Mouse (Mus musculus) forebrain, embryonic 13.5 days (tissue): ENCODE data around the gene Ppp1r9a. TPM values are rescaled to one million over a fixed set of nuclear protein-coding genes. Genes with fewer than 3 reads are reported as not detected.

Experiments used
- ATAC-seq: fragments of 200-750 bp; cut with Nextera tagmentation; 2 replicates; pipeline ENCODE4 v1.8.0; 2017
- H3K27ac ChIP-seq: fragments of 300-500 bp; sonication (generic); 2 replicates; pipeline ENCODE4 v1.5.1; 2015; ENCODE audit warnings: inconsistent platforms, mild to moderate bottlenecking, moderate library complexity
- H3K27me3 ChIP-seq: fragments of 300-500 bp; sonication (generic); 2 replicates; pipeline ENCODE4 v1.6.1; 2015; ENCODE audit warnings: mild to moderate bottlenecking, inconsistent platforms
- H3K36me3 ChIP-seq: fragments of 300-500 bp; sonication (generic); 2 replicates; pipeline ENCODE4 v1.6.1; 2015; ENCODE audit warnings: mild to moderate bottlenecking, inconsistent platforms; ENCODE audit not compliant: poor library complexity, severe bottlenecking
- H3K4me1 ChIP-seq: fragments of 300-500 bp; sonication (generic); 2 replicates; pipeline ENCODE4 v1.6.1; 2015; ENCODE audit warnings: inconsistent platforms
- H3K4me2 ChIP-seq: fragments of 300-500 bp; sonication (generic); 2 replicates; pipeline ENCODE4 v1.6.1; 2015; ENCODE audit warnings: inconsistent platforms, mild to moderate bottlenecking, moderate library complexity
- H3K4me3 ChIP-seq: fragments of 300-500 bp; sonication (generic); 2 replicates; pipeline ENCODE4 v1.5.1; 2015; ENCODE audit warnings: mild to moderate bottlenecking, inconsistent platforms
- H3K9ac ChIP-seq: fragments of 300-500 bp; sonication (generic); 2 replicates; pipeline ENCODE4 v1.6.1; 2015; ENCODE audit warnings: mild to moderate bottlenecking, inconsistent platforms
- H3K9me3 ChIP-seq: fragments of 300-500 bp; sonication (generic); replicated peaks from 2 replicates; pipeline ENCODE4 v1.6.1; 2016; ENCODE audit warnings: inconsistent platforms
- WGBS: fragments of 180-500 bp; shearing (Covaris S2); methylation state at CpG from one replicate; pipeline ENCODE4 v1.1.7; 2015; 5-methylcytosine and 5-hydroxymethylcytosine counted together
- polyA plus RNA-seq: library from polyadenylated mRNA; unstranded; fragments of >200 nt; fragmentation: Nextera tagmentation; extraction: Ambion mirVana; gene quantifications from 2 replicates; pipeline ENCODE4 v1.2.1, GENCODE M21; 2015

Ppp1r9a gene
- polyA plus RNA-seq, 1 experiment from 2014 or later, result 32.2 TPM

DNA sequence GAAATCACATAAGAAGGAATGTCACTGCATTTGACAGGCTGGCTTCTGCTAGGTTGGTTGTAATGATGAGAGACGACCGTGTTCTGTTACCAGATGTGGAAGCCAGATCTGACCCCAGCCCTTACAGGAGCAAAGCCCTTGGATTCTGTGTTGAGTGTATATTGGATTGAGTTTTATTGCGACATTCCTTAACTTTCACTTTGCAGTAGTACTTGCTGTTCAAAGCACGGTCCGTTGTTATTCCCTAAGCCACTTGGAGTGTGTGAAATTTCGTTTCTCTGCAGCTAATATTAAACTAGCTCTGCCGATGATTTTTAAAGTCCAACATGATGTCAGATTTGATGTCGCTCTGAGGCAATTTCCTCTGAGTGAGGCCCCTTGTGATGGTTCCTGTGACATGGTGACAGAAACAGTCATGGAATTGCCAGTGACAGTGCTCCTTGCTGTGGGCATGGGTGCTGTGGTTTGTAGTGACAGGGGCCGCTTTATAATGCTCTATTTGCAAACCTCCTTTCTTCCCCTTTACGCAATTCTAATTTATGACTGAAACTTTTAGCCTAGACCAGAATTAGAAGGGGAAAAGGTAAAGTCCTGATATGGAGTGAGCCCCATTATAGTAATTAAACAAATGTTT lies 271.6 kb downstream of the Ppp1r9a start:
- no peak overlapping the region for H3K4me3 ChIP-seq
- WGBS, result 89% methylated on average over 10 of the region's 10 CpGs
- H3K4me1 ChIP-seq, result peaks cover 9% of the 10 kb centered on the region
- no peaks in the 10 kb centered on the region for H3K27me3 ChIP-seq
- no peak overlapping the region for H3K4me2 ChIP-seq
- H3K36me3 ChIP-seq, result no peaks in the 10 kb centered on the region
- H3K27ac ChIP-seq, result no peak overlapping the region
- H3K9ac ChIP-seq, result no peak overlapping the region
- no peaks in the 10 kb centered on the region for H3K9me3 ChIP-seq
- no peak for ATAC-seq

DNA sequence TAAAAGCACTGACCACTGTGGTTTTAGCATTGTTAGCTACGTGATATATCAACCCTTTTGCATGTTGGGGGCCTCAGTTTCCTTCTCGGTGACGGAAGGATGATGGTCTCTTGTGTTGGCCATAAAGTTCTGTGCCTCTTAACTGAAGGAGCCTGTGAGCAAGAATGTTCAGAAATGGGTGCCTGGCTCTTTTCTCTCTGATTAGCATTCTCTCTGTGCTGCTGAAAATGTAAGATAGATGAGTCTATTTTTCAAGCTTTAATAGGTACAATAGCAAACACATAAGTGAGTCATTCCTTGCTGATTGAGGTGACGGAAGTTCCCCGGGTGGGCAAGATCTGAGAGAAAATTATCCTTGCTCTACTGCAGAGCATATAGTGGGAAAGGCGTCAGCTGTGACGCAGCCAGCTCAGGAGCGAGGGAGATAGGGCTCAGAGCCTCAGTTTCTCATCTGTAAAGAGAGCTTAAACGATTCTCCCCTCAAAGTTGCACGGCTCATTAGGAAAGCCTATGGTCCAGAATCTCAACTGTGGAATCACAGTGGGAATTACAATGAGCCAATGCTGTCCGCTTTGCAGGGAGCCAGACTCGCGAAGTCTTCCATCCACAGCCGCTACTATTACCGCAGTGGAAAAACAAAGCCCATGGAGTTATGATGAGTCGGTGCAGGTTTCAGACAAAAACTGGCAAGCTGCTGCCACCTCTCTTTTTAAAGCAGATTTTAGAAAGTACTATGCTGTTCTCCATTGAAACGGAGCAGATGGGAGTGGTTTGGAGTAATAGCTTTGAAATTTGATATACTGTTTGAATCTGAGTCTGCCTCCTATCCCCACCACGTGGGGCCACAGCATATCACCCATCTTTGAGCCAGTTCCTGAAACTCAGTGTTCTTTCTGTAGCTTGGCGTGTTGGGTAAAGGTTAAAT lies 275.5 kb downstream of the Ppp1r9a start:
- H3K4me3 ChIP-seq, result peak overlapping the region; percentile 19
- H3K4me1 ChIP-seq, result peaks cover 9% of the 10 kb centered on the region
- 34% methylated on average over 19 of the region's 19 CpGs for WGBS
- no peaks in the 10 kb centered on the region for H3K9me3 ChIP-seq
- H3K27me3 ChIP-seq, result no peaks in the 10 kb centered on the region
- no peak overlapping the region for H3K27ac ChIP-seq
- H3K36me3 ChIP-seq, result no peaks in the 10 kb centered on the region
- H3K4me2 ChIP-seq, result peak overlapping the region; percentile 51
- peak overlapping the region; percentile 43; the same call in 1 of the 2 replicates for H3K9ac ChIP-seq
- ATAC-seq, result peak; percentile 67

DNA sequence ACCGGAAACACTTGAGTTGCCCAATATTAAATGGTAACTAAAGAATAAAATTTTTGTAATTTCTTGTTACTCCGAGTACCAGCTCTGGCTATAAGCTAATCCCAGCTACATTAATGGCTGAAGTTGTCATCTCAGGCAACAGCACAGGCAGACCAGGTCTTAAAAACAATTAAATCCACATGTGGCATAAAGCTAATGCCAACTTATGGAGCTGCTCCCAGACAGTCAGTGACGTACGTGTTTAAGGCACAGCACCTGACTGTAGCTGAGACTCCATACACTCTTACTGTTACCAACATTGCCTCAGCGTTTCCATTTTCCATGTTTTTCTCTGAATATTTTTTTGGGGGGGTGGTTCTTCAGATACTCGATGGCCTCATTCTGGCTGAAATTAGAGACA lies 276.5 kb downstream of the Ppp1r9a start:
- Histone ChIP-seq H3K27ac (no peak overlapping the region), H3K4me1 (peaks cover 9% of the 10 kb centered on the region), H3K4me3 (no peak overlapping the region), H3K27me3 (no peaks in the 10 kb centered on the region), H3K4me2 (no peak overlapping the region), H3K9ac (no peak overlapping the region), H3K9me3 (no peaks in the 10 kb centered on the region), H3K36me3 (no peaks in the 10 kb centered on the region)
- ATAC-seq, result no peak
- WGBS, result 89% methylated on average over 6 of the region's 6 CpGs

DNA sequence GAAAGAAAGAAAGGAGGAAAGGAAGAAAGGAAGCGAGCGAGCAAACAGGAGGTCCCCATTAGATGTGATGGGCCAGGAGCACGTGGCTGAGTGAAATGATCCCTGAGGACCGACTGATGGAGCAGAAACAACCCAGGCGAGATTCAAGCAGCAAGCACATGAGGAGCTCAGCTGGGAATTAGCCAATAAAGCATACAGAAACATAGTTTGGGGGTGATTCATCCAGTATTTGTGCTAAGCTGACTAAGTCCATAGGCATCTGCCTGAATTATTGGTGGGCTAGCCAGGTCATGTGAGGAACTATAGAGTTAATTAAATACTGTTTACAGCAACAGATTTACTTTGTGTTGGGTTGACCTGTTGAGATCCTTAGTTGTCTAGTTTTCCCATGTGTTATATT lies 277.9 kb downstream of the Ppp1r9a start:
- Histone ChIP-seq H3K4me2 (no peak overlapping the region), H3K27me3 (no peaks in the 10 kb centered on the region), H3K9ac (no peak overlapping the region), H3K27ac (no peak overlapping the region), H3K9me3 (no peaks in the 10 kb centered on the region), H3K4me3 (no peak overlapping the region), H3K36me3 (no peaks in the 10 kb centered on the region), H3K4me1 (peaks cover 9% of the 10 kb centered on the region)
- no peak for ATAC-seq
- WGBS, result 87% methylated on average over 5 of the region's 5 CpGs

DNA sequence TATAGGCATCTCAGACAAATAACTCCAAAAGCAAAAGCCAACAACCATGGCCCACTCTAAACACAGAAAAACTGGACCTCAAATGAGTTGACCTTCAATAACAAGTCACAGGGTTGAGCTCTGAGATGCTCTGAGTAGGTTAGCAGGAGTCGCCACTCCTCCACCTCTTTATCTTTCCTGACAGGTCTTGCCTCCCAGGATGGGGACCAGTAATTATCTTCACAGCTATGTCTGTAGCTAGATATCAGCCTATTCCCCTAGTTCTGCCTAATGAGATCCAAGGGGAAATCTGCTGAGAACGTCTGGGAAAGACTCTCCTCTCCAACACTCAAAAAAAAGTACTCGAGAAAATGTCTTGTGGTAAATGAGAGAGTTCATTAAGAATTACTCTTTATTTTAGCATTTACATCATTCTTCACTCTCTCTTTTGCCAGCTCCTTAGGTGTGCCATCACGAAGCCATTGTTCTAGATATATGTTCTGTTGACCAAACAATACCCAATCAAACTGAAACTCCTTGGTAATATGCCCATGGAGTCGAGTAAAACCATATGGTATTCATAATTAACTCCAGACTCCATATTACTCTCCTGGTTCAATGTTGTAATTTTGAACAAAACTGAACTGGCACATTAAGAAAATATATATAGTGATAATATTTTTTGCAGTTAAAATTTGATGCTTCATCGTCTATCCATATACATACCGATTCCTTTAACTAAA lies 283.7 kb downstream of the Ppp1r9a start:
- ATAC-seq, result no peak
- Histone ChIP-seq H3K36me3 (no peaks in the 10 kb centered on the region), H3K4me3 (no peak overlapping the region), H3K4me2 (no peak overlapping the region), H3K27ac (no peak overlapping the region), H3K4me1 (no peaks in the 10 kb centered on the region), H3K27me3 (no peaks in the 10 kb centered on the region), H3K9ac (no peak overlapping the region), H3K9me3 (no peaks in the 10 kb centered on the region)
- WGBS, result 87% methylated on average over 7 of the region's 7 CpGs

DNA sequence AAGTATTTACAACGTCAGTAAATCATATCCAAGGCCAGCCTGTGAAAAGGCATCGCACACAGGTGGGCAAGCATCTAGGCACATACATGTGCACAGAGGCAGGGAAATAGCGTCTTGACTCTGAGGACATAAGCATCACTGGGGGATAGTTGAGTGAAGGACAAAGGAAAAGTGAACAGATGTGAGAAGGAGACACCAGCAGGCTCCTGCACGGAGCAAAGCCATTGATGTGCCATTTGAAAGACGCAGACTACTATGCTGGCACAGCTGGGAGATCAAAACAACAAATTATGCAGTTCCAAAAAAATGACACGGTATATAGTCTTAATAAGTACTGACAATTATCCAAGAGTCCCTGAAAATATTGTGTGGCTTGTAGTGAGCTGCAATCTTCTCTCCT lies 284.9 kb downstream of the Ppp1r9a start:
- 81% methylated on average over 6 of the region's 6 CpGs for WGBS
- Histone ChIP-seq H3K36me3 (no peaks in the 10 kb centered on the region), H3K4me1 (no peaks in the 10 kb centered on the region), H3K27ac (no peak overlapping the region), H3K4me2 (no peak overlapping the region), H3K27me3 (no peaks in the 10 kb centered on the region), H3K9me3 (no peaks in the 10 kb centered on the region), H3K4me3 (no peak overlapping the region), H3K9ac (no peak overlapping the region)
- ATAC-seq, result no peak

DNA sequence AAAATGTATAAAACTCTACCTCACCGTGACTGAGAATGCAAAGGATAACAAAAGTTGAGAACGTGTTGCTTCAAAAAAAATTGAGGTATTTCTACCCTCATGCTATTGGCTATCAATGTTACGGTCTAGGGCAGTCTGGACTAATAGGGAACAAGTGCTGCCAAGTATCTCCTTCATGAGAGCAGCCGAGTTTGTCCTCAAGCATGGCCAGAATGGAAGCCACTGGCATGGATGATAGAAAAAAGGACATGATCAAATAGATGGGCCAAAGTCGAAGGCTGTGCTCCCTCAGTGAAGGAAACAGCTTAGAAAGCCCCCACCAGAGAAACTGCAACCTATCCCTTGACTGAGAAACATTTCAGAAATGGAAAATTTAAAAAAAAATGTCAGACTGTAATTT lies 285.3 kb downstream of the Ppp1r9a start:
- no peak overlapping the region for H3K9ac ChIP-seq
- 87% methylated on average over 5 of the region's 5 CpGs for WGBS

DNA sequence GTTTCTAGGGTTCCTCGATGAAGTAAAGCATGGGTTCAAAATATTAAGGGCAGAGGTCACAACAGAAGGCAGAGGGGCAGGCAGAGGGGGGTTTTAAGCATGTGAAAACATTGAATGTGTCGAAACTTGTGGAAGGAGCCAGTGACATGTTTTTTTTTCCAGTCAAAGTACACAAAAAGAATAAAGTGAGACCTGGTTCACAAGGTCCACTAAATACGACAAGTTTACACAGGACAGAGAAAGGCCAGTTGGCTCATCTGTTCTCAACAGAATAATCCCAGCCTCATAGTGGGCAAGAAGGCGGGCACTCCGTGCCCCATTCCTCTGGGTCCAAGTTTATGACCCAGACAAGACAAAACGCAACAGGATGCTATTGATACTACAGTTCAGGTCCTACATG lies 286.2 kb downstream of the Ppp1r9a start:
- Histone ChIP-seq H3K9me3 (no peaks in the 10 kb centered on the region), H3K4me3 (no peak overlapping the region), H3K4me2 (no peak overlapping the region), H3K27me3 (no peaks in the 10 kb centered on the region), H3K36me3 (no peaks in the 10 kb centered on the region), H3K27ac (no peak overlapping the region), H3K4me1 (no peaks in the 10 kb centered on the region), H3K9ac (no peak overlapping the region)
- WGBS, result 81% methylated on average over 6 of the region's 6 CpGs
- no peak for ATAC-seq

More for the DNA sequence above, 285.3 kb downstream of the Ppp1r9a start:
- no peak for ATAC-seq
- Histone ChIP-seq H3K27me3 (no peaks in the 10 kb centered on the region), H3K4me3 (no peak overlapping the region), H3K9me3 (no peaks in the 10 kb centered on the region), H3K4me1 (no peaks in the 10 kb centered on the region), H3K27ac (no peak overlapping the region), H3K36me3 (no peaks in the 10 kb centered on the region), H3K4me2 (no peak overlapping the region)

DNA sequence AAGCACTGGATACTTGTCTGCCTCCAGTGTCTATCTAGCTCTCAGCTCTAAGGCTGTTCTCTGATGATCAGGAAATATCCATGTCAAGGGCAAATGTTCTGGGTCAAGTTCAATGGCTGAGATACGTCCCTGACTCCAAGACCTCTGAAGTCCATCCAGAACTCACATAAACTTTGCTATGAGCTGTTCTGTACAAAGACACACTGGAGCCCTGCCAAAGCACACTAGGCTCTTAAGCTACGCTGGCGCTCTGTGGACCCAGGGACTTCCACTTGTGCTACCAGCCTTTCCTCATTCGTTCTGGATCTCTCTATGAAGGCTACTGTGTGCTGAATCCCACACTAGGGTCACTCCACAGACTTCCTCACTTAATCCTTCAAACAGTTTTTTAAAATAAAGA lies 286.8 kb downstream of the Ppp1r9a start:
- no peak for ATAC-seq
- WGBS, result 86% methylated on average over 4 of the region's 4 CpGs
- no peaks in the 10 kb centered on the region for H3K9me3 ChIP-seq

DNA sequence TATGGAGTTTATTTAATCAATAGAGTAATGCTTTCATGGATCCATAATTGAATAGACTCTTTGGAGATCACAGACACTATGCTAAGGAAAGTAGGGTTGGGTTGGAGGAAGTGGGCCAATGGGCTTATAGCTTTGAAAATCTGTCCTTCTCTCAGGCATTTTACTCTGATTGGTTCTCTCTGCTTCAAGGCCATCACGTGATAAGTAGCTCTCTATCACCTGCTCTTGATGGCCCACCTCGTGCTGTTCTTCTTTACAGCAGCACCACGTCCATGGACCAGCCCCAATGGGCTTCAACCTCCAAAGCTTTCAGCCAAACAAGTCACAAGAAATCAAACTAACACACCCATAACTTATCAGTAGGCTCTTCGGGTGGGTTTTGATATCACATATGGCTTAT lies 288.0 kb downstream of the Ppp1r9a start:
- WGBS, result 88% methylated on average over 4 of the region's 4 CpGs
- Histone ChIP-seq H3K4me3 (no peak overlapping the region), H3K9me3 (no peaks in the 10 kb centered on the region), H3K4me2 (no peak overlapping the region), H3K27ac (no peak overlapping the region), H3K9ac (no peak overlapping the region), H3K27me3 (no peaks in the 10 kb centered on the region), H3K4me1 (no peaks in the 10 kb centered on the region), H3K36me3 (no peaks in the 10 kb centered on the region)
- ATAC-seq, result no peak

More for the DNA sequence above, 286.8 kb downstream of the Ppp1r9a start:
- Histone ChIP-seq H3K27ac (no peak overlapping the region), H3K4me3 (no peak overlapping the region), H3K4me1 (no peaks in the 10 kb centered on the region), H3K4me2 (no peak overlapping the region), H3K9ac (no peak overlapping the region), H3K27me3 (no peaks in the 10 kb centered on the region), H3K36me3 (no peaks in the 10 kb centered on the region)

DNA sequence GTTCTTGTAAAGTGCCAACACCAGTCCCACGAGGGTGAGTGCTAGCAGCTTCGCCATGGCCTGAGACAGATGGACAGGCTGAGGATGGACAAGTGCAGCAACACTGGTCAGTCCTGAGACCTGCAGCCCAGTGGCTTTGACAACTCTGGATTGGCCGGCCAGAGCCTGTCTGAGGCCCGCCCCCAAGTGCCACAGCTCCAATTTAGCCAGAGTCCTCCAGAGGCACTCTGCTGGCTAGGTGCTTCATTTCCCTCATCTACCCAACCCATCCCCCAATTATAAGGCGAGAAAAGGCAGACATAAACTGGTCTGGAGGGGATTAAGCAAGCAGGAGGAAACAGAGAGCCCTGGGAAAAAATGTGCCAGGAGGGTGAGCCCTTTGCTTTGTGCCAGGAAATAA lies 291.0 kb downstream of the Ppp1r9a start, which contains the start of gene Pon1:
Pon1 (minus strand) TSS at position 254 of the 400 bp plus-strand sequence.
- Histone ChIP-seq H3K4me3 (no peak within 1 kb of the TSS), H3K27me3 (no peaks in the 10 kb centered on the region), H3K4me1 (no peaks in the 10 kb centered on the region), H3K9me3 (no peaks in the 10 kb centered on the region), H3K4me2 (no peak within 1 kb of the TSS), H3K36me3 (no peaks in the 10 kb centered on the region), H3K9ac (no peak within 1 kb of the TSS), H3K27ac (no peak within 1 kb of the TSS)
- no peak; the same call in 1 of the 2 replicates for ATAC-seq
- 33% methylated on average over 5 of the region's 5 CpGs for WGBS

DNA sequence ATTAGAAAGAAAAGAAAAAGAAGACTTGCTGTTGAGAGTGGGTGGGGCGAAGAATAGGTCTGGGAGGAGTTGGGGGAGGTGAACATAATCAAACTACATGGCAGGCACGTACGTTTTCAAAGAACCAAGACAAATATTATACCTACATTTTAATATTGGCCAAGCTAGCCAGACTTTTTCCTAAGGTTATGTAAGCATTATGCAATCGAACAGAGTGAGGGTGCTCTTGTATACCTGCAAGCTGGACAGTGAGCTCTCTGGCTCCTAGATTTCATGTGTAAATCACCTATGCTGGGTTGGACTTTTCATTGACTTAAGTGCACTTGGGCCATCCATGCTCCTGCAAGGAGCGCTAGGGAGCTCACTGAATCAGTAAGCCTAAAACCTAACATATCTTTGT lies 295.9 kb downstream of the Ppp1r9a start:
- Histone ChIP-seq H3K4me2 (no peak overlapping the region), H3K4me1 (no peaks in the 10 kb centered on the region), H3K9ac (no peak overlapping the region), H3K27ac (no peak overlapping the region), H3K27me3 (no peaks in the 10 kb centered on the region), H3K4me3 (no peak overlapping the region), H3K9me3 (no peaks in the 10 kb centered on the region), H3K36me3 (no peaks in the 10 kb centered on the region)
- no peak for ATAC-seq
- 95% methylated on average over 5 of the region's 5 CpGs for WGBS
